Mouse (Mus musculus): ENCODE measurements at regions not wholly inside any gene's neighbourhood (a gene's known extent, or its start where the extent isn't known, plus 50 kb on each side); places are given as distances from the start of the nearest gene placed in this dataset.
"Not testable (repeated sequence)": the region's sequence is repeated elsewhere in the genome, so short reads cannot be mapped to it uniquely, and the experiment has no call there.

- no peak for DNase-seq (ENCODE audit: low read depth, low spot score)
Measured at GRCm38 (mm10) chr16:50533881-50534280, 57.1 kb downstream of the Ccdc54 start.

GRCm38 (mm10) chr16:50529511-50530416, 61.2 kb downstream of the Ccdc54 start:
- DNase-seq (ENCODE audit: low read depth, low spot score): peak; percentile 91

- peak; percentile 89 for DNase-seq (ENCODE audit: low read depth, low spot score)
Measured at GRCm38 (mm10) chr16:50528677-50529510, 62.1 kb downstream of the Ccdc54 start.

- no peak for DNase-seq (ENCODE audit: low read depth, low spot score)
Measured at GRCm38 (mm10) chr16:50528355-50528676, 62.6 kb downstream of the Ccdc54 start.

- DNase-seq (ENCODE audit: low read depth, low spot score): not testable (repeated sequence)
Measured at GRCm38 (mm10) chr16:50526930-50527329, 64.0 kb downstream of the Ccdc54 start.

GRCm38 (mm10) chr16:50525934-50526366, 65.0 kb downstream of the Ccdc54 start:
- DNase-seq (ENCODE audit: low read depth, low spot score): peak; percentile 63

- no peak for DNase-seq (ENCODE audit: low read depth, low spot score)
Measured at GRCm38 (mm10) chr16:50525504-50525903, 65.5 kb downstream of the Ccdc54 start.

GRCm38 (mm10) chr16:50519610-50520009, 71.3 kb downstream of the Ccdc54 start:
- DNase-seq (ENCODE audit: low read depth, low spot score): peak; percentile 12

- DNase-seq (ENCODE audit: low read depth, low spot score): no peak
Measured at GRCm38 (mm10) chr16:50516579-50516978, 74.4 kb downstream of the Ccdc54 start.

GRCm38 (mm10) chr16:50515039-50515438, 75.9 kb downstream of the Ccdc54 start:
- DNase-seq (ENCODE audit: low read depth, low spot score): no peak

- no peak for DNase-seq (ENCODE audit: low read depth, low spot score)
Measured at GRCm38 (mm10) chr16:50512080-50512479, 78.9 kb downstream of the Ccdc54 start.

- DNase-seq (ENCODE audit: low read depth, low spot score): peak; percentile 31
Measured at GRCm38 (mm10) chr16:50509529-50509895, 77.3 kb upstream of the Bbx start.

- DNase-seq (ENCODE audit: low read depth, low spot score): no peak
Measured at GRCm38 (mm10) chr16:50508673-50509528, 76.7 kb upstream of the Bbx start.

GRCm38 (mm10) chr16:50504619-50505018, 72.4 kb upstream of the Bbx start:
- no peak for DNase-seq (ENCODE audit: low read depth, low spot score)

GRCm38 (mm10) chr16:50498909-50499308, 66.7 kb upstream of the Bbx start:
- DNase-seq (ENCODE audit: low read depth, low spot score): no peak

GRCm38 (mm10) chr16:50493662-50494061, 61.5 kb upstream of the Bbx start:
- no peak for DNase-seq (ENCODE audit: low read depth, low spot score)

GRCm38 (mm10) chr16:50489244-50489643, 57.1 kb upstream of the Bbx start:
- no peak for DNase-seq (ENCODE audit: low read depth, low spot score)

GRCm38 (mm10) chr16:50482360-50482786, 50.2 kb upstream of the Bbx start:
- DNase-seq (ENCODE audit: low read depth, low spot score): peak; percentile 77
